Mouse (Mus musculus) liver, adult 2 months (tissue): Measurements from ENCODE around the gene Kpna4.

Experiments used
- CTCF ChIP-seq: fragments of 200-500 bp; IDR thresholded peaks from 2 replicates; pipeline ENCODE4 v1.5.1; 2011; ENCODE audit warnings: low read depth, low read length, control low read depth
- POLR2A ChIP-seq: fragments of 200-500 bp; IDR thresholded peaks from 2 replicates; pipeline ENCODE4 v1.6.1; 2011; ENCODE audit warnings: low read length, control low read depth; ENCODE audit not compliant: insufficient read depth; ENCODE audit errors: extremely low read depth

GRCm38 (mm10) chr3:69159501-69159900 is 32.6 kb upstream of the Kpna4 start:
- TF ChIP-seq CTCF: no peak
- TF ChIP-seq POLR2A: no peak
